ENCODE assay signal across 7 mouse cellular contexts in the genomic region with DNA sequence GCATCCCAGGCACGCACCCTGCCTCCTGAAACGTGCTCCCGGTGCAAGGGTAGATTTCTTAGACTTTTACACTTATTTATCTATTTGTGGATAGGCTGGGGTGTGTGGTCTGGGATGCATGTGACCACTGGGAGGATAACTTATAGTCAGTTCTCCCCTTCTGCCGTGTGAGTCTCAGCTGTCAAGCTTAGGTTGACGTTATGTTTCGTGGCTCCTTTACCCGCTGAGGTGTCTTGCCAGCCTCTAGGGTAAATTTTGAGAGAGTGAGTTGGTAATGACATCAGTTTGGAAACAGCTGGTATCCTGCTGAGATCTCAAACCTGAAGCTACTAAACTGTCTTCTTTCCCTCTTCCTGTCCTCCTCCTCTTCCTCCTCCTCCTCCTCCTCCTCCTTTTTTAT. TPM values are rescaled to one million over a fixed set of nuclear protein-coding genes. Genes with fewer than 3 reads are reported as not detected.
A peak's percentile ranks its signal among the peaks of the same experiment; 100 is the strongest.
DNase-seq lines count a peak whose midpoint lies in the region; ATAC-seq lines count a peak whose summit lies in the region.

No protein-coding gene starts in this region.

- H3K4me2 ChIP-seq in neural tube, embryonic 11.5 days (ENCODE audit: low read depth), result peak overlapping the region; percentile 49
- H3K4me2 ChIP-seq in embryonic facial prominence, embryonic 15.5 days (replicated peaks), result peak overlapping the region; percentile 49
- peak overlapping the region; percentile 54 for H3K4me2 ChIP-seq in limb, embryonic 12.5 days

- 28% methylated on average over 7 of the region's 7 CpGs for WGBS in neural tube, embryonic 11.5 days
- WGBS in embryonic facial prominence, embryonic 15.5 days, result 29% methylated on average over 7 of the region's 7 CpGs
- 32% methylated on average over 7 of the region's 7 CpGs for WGBS in limb, embryonic 12.5 days

- H3K27me3 ChIP-seq in neural tube, embryonic 11.5 days (ENCODE audit: control insufficient read depth, insufficient read depth, low read length), result no peaks in the 10 kb centered on the region
- H3K27me3 ChIP-seq in embryonic facial prominence, embryonic 15.5 days, result no peaks in the 10 kb centered on the region
- no peaks in the 10 kb centered on the region for H3K27me3 ChIP-seq in limb, embryonic 12.5 days

- peak overlapping the region; percentile 50 for H3K9ac ChIP-seq in neural tube, embryonic 11.5 days (ENCODE audit: low read length)
- H3K9ac ChIP-seq in embryonic facial prominence, embryonic 15.5 days, result peak overlapping the region; percentile 29
- H3K9ac ChIP-seq in limb, embryonic 12.5 days (replicated peaks), result peak overlapping the region; percentile 53; the same call in 1 of the 2 replicates

- H3K27ac ChIP-seq in neural tube, embryonic 11.5 days (ENCODE audit: low read depth, low read length), result no peak overlapping the region
- H3K27ac ChIP-seq in embryonic facial prominence, embryonic 15.5 days (replicated peaks), result peak overlapping the region; percentile 76
- H3K27ac ChIP-seq in limb, embryonic 12.5 days, result peak overlapping the region; percentile 73

- H3K9me3 ChIP-seq in neural tube, embryonic 11.5 days (ENCODE audit: control insufficient read depth, low read length), result no peaks in the 10 kb centered on the region
- no peaks in the 10 kb centered on the region for H3K9me3 ChIP-seq in embryonic facial prominence, embryonic 15.5 days (replicated peaks)
- H3K9me3 ChIP-seq in limb, embryonic 12.5 days, result no peaks in the 10 kb centered on the region

- peak overlapping the region; percentile 31 for H3K4me3 ChIP-seq in neural tube, embryonic 11.5 days (ENCODE audit: low read depth, low read length)
- H3K4me3 ChIP-seq in embryonic facial prominence, embryonic 15.5 days (replicated peaks), result peak overlapping the region; percentile 67
- peak overlapping the region; percentile 38 for H3K4me3 ChIP-seq in limb, embryonic 12.5 days (replicated peaks)

- ATAC-seq in neural tube, embryonic 11.5 days (ENCODE audit: insufficient read depth, low FRiP score, low TSS enrichment), result no peak
- ATAC-seq in embryonic facial prominence, embryonic 15.5 days (ENCODE audit: insufficient number of reproducible peaks, low FRiP score, low TSS enrichment, low read depth), result no peak
- ATAC-seq in limb, embryonic 12.5 days (ENCODE audit: insufficient number of reproducible peaks, insufficient read depth, low FRiP score, low TSS enrichment, low read depth), result no peak
- ATAC-seq in neutrophil, adult 5-6 weeks (ENCODE audit: extremely low read depth, insufficient number of reproducible peaks, low FRiP score, poor library complexity, severe bottlenecking), result 0 out of 2 replicates have a peak, but pooled peaks have one; percentile 14

- peak; percentile 24 for DNase-seq in neural tube, embryonic 11.5 days (ENCODE audit: low spot score)
- no peak for DNase-seq in neural tube, embryonic 10.5 days (ENCODE audit: extremely low spot score, low spot score)
- no peak for DNase-seq in urinary bladder, postnatal 25 days (ENCODE audit: low spot score)
- DNase-seq in spleen, postnatal 14 days (ENCODE audit: low spot score in 2 of 2), result no peak

- no peaks in the 10 kb centered on the region for H3K36me3 ChIP-seq in neural tube, embryonic 11.5 days (ENCODE audit: control insufficient read depth, insufficient read depth, low read length)
- H3K36me3 ChIP-seq in embryonic facial prominence, embryonic 15.5 days, result no peaks in the 10 kb centered on the region
- H3K36me3 ChIP-seq in limb, embryonic 12.5 days, result peaks cover 7% of the 10 kb centered on the region; the same call in 1 of the 2 replicates

- H3K4me1 ChIP-seq in neural tube, embryonic 11.5 days (ENCODE audit: control insufficient read depth, insufficient read depth, low read length), result peaks cover 5% of the 10 kb centered on the region; the same call in 1 of the 2 replicates
- peaks cover 23% of the 10 kb centered on the region for H3K4me1 ChIP-seq in embryonic facial prominence, embryonic 15.5 days
- H3K4me1 ChIP-seq in limb, embryonic 12.5 days (replicated peaks), result peaks cover 13% of the 10 kb centered on the region

RNA-seq across cellular contexts. Expression of a gene that starts 3.6 kb away (rescaled TPM):
- 0.31 TPM in 1 of 2 replicates, not detected in the other for polyA plus RNA-seq in neural tube, embryonic 11.5 days (2014; fragmentation: Nextera tagmentation; extraction: Ambion mirVana)
- polyA plus RNA-seq in embryonic facial prominence, embryonic 15.5 days (2015; fragmentation: Nextera tagmentation; extraction: Ambion mirVana), result 0.72 and 1.1 TPM in 2 replicates
- polyA plus RNA-seq in limb, embryonic 12.5 days (2016; fragmentation: Nextera tagmentation; extraction: Ambion mirVana), result 0.20 TPM in 2 replicates
- total RNA-seq in neutrophil, adult 5-6 weeks (2017), result 1.5 TPM in 1 of 2 replicates, not detected in the other

RNA-seq across cellular contexts. Expression of a gene that starts 17.4 kb away (rescaled TPM):
- polyA plus RNA-seq in neural tube, embryonic 11.5 days (2014; fragmentation: Nextera tagmentation; extraction: Ambion mirVana), result 78.5 and 79.9 TPM in 2 replicates
- 81.5 and 83.5 TPM in 2 replicates for polyA plus RNA-seq in embryonic facial prominence, embryonic 15.5 days (2015; fragmentation: Nextera tagmentation; extraction: Ambion mirVana)
- polyA plus RNA-seq in limb, embryonic 12.5 days (2016; fragmentation: Nextera tagmentation; extraction: Ambion mirVana), result 111 and 118 TPM in 2 replicates
- total RNA-seq in neutrophil, adult 5-6 weeks (2017), result 135 and 147 TPM in 2 replicates

RNA-seq across cellular contexts. Expression of a gene that starts 18.9 kb away (rescaled TPM):
- polyA plus RNA-seq in neural tube, embryonic 11.5 days (2014; fragmentation: Nextera tagmentation; extraction: Ambion mirVana), result 197 and 205 TPM in 2 replicates
- polyA plus RNA-seq in embryonic facial prominence, embryonic 15.5 days (2015; fragmentation: Nextera tagmentation; extraction: Ambion mirVana), result 267 and 280 TPM in 2 replicates
- 310 and 324 TPM in 2 replicates for polyA plus RNA-seq in limb, embryonic 12.5 days (2016; fragmentation: Nextera tagmentation; extraction: Ambion mirVana)
- 91.6 and 100 TPM in 2 replicates for total RNA-seq in neutrophil, adult 5-6 weeks (2017)

RNA-seq across cellular contexts. Expression of a gene that starts 19.0 kb away (rescaled TPM):
- polyA plus RNA-seq in neural tube, embryonic 11.5 days (2014; fragmentation: Nextera tagmentation; extraction: Ambion mirVana), result 39.9 and 43.0 TPM in 2 replicates
- polyA plus RNA-seq in embryonic facial prominence, embryonic 15.5 days (2015; fragmentation: Nextera tagmentation; extraction: Ambion mirVana), result 67.4 and 72.3 TPM in 2 replicates
- polyA plus RNA-seq in limb, embryonic 12.5 days (2016; fragmentation: Nextera tagmentation; extraction: Ambion mirVana), result 65.0 and 69.1 TPM in 2 replicates
- total RNA-seq in neutrophil, adult 5-6 weeks (2017), result 21.1 and 22.2 TPM in 2 replicates

RNA-seq across cellular contexts. Expression of a gene that starts 39.0 kb away (rescaled TPM):
- 440 and 442 TPM in 2 replicates for polyA plus RNA-seq in neural tube, embryonic 11.5 days (2014; fragmentation: Nextera tagmentation; extraction: Ambion mirVana)
- polyA plus RNA-seq in embryonic facial prominence, embryonic 15.5 days (2015; fragmentation: Nextera tagmentation; extraction: Ambion mirVana), result 399 and 402 TPM in 2 replicates
- polyA plus RNA-seq in limb, embryonic 12.5 days (2016; fragmentation: Nextera tagmentation; extraction: Ambion mirVana), result 453 and 465 TPM in 2 replicates
- total RNA-seq in neutrophil, adult 5-6 weeks (2017), result 15.2 and 17.9 TPM in 2 replicates
